Mouse (Mus musculus): Measurements from ENCODE around the gene Knstrn.

GRCm38 (mm10) chr2:118891173-118891572 is 77.4 kb downstream of the Knstrn start:
- no peak for TF ChIP-seq CTCF (IDR thresholded peaks at IDR 0.05; ENCODE audit: borderline replicate concordance, insufficient read depth, low read length)
- no peak for TF ChIP-seq POLR2A (IDR thresholded peaks at IDR 0.05; ENCODE audit: low read depth, low read length)

Measured in embryonic fibroblast, embryonic 13.5 days (primary cell).